11 mouse cellular contexts compared by ENCODE assay signal in genomic region chr11:118162245-118162644, GRCm38 (mm10). TPM values are rescaled to one million over a fixed set of nuclear protein-coding genes. Genes with fewer than 3 reads are reported as not detected.
A peak's percentile ranks its signal among the peaks of the same experiment; 100 is the strongest.
DNase-seq lines count a peak whose midpoint lies in the region; ATAC-seq lines count a peak whose summit lies in the region.
"Had no signal": no experiment of that assay in that cellular context is flagged by ENCODE, and none has a peak within 500 bp of the region (broad histone marks: within the 10 kb centered on the region; RNA-seq: fewer than 3 reads in every experiment).

No protein-coding gene starts in this region.

- H3K9me3 ChIP-seq in heart, embryonic 12.5 days (replicated peaks), result no peaks in the 10 kb centered on the region
- H3K9me3 ChIP-seq in kidney, embryonic 15.5 days (replicated peaks), result no peaks in the 10 kb centered on the region
- H3K9me3 ChIP-seq in midbrain, embryonic 15.5 days, result no peaks in the 10 kb centered on the region

- H3K36me3 ChIP-seq in heart, embryonic 12.5 days, result peaks cover 42% of the 10 kb centered on the region
- H3K36me3 ChIP-seq in kidney, embryonic 15.5 days, result peaks cover 31% of the 10 kb centered on the region
- H3K36me3 ChIP-seq in midbrain, embryonic 15.5 days (replicated peaks), result peaks cover 11% of the 10 kb centered on the region; the same call in 1 of the 2 replicates

- DNase-seq in heart, postnatal 36 days, result no peak
- DNase-seq in brain, adult 2 months (ENCODE audit: low read depth, low spot score), result peak; percentile 72
- no peak for DNase-seq in layer of hippocampus, postnatal 10 days (ENCODE audit: low spot score in 2 of 2)
- DNase-seq in right cerebral cortex, postnatal 14 days, result no peak
- DNase-seq: gastrocnemius, postnatal 14 days; liver, postnatal 0 days; thymus, adult 18-20 months had no signal

- no peak for ATAC-seq in heart, embryonic 12.5 days (ENCODE audit: insufficient number of reproducible peaks, low FRiP score)
- ATAC-seq in kidney, embryonic 15.5 days (replicated peaks; ENCODE audit: low FRiP score), result peak; percentile 63
- peak; percentile 57 for ATAC-seq in midbrain, embryonic 15.5 days (replicated peaks)
- ATAC-seq: activated CD4-positive, CD25-positive, alpha-beta regulatory T cell, adult 4 months; liver, postnatal 0 days had no signal

- intact Hi-C loops in heart, postnatal 36 days (cut with DNase I), result no loop called here

- 43% methylated on average over 10 of the region's 10 CpGs for WGBS in heart, embryonic 12.5 days
- 35% methylated on average over 10 of the region's 10 CpGs for WGBS in kidney, embryonic 15.5 days
- WGBS in midbrain, embryonic 15.5 days, result 41% methylated on average over 10 of the region's 10 CpGs

- peak overlapping the region; percentile 86; the same call in 1 of the 2 replicates for H3K27ac ChIP-seq in heart, embryonic 12.5 days (ENCODE audit: poor library complexity, severe bottlenecking)
- peak overlapping the region; percentile 67 for H3K27ac ChIP-seq in kidney, embryonic 15.5 days
- peak overlapping the region; percentile 40 for H3K27ac ChIP-seq in midbrain, embryonic 15.5 days

- H3K4me1 ChIP-seq in heart, embryonic 12.5 days (replicated peaks), result peaks cover 69% of the 10 kb centered on the region
- peaks cover 43% of the 10 kb centered on the region for H3K4me1 ChIP-seq in kidney, embryonic 15.5 days
- peaks cover 13% of the 10 kb centered on the region; the same call in 1 of the 2 replicates for H3K4me1 ChIP-seq in midbrain, embryonic 15.5 days

- H3K4me3 ChIP-seq in heart, embryonic 12.5 days, result no peak overlapping the region
- H3K4me3 ChIP-seq in kidney, embryonic 15.5 days (replicated peaks), result no peak overlapping the region
- H3K4me3 ChIP-seq in midbrain, embryonic 15.5 days, result no peak overlapping the region

- no peaks in the 10 kb centered on the region for H3K27me3 ChIP-seq in heart, embryonic 12.5 days (replicated peaks)
- H3K27me3 ChIP-seq in kidney, embryonic 15.5 days, result no peaks in the 10 kb centered on the region
- H3K27me3 ChIP-seq in midbrain, embryonic 15.5 days (replicated peaks), result no peaks in the 10 kb centered on the region

- no peak overlapping the region for H3K4me2 ChIP-seq in heart, embryonic 12.5 days
- H3K4me2 ChIP-seq in kidney, embryonic 15.5 days, result no peak overlapping the region
- H3K4me2 ChIP-seq in midbrain, embryonic 15.5 days, result no peak overlapping the region

- H3K9ac ChIP-seq in heart, embryonic 12.5 days, result no peak overlapping the region
- H3K9ac ChIP-seq in kidney, embryonic 15.5 days, result no peak overlapping the region
- no peak overlapping the region for H3K9ac ChIP-seq in midbrain, embryonic 15.5 days
- H3K9ac ChIP-seq: liver, postnatal 0 days had no signal

RNA-seq across cellular contexts. Expression of gene Dnah17, which starts 31.8 kb away (rescaled TPM):
- polyA plus RNA-seq in heart, embryonic 12.5 days (2016; fragmentation: Nextera tagmentation; extraction: Ambion mirVana), result 0.10 and 0.26 TPM in 2 replicates
- under 1 TPM; 0.06 to 0.14 TPM for total RNA-seq in heart, postnatal 36 days (2021)
- polyA plus RNA-seq in kidney, embryonic 15.5 days (2015; fragmentation: Nextera tagmentation; extraction: Ambion mirVana), result 0.17 and 0.22 TPM in 2 replicates
- 0.23 and 0.34 TPM in 2 replicates for polyA plus RNA-seq in midbrain, embryonic 15.5 days (2015; fragmentation: Nextera tagmentation; extraction: Ambion mirVana)
- under 1 TPM; 0.14 to 0.16 TPM for total RNA-seq in layer of hippocampus, postnatal 10 days (2021)
